Comparison of ENCODE assay signal across 9 mouse cellular contexts in genomic region chr2:103881026-103881763, GRCm38 (mm10).
A peak's percentile ranks its signal among the peaks of the same experiment; 100 is the strongest.
DNase-seq lines count a peak whose midpoint lies in the region; ATAC-seq and TF ChIP-seq lines count a peak whose summit lies in the region.
"Had no signal": no experiment of that assay in that cellular context is flagged by ENCODE, and none has a peak within 500 bp of the region (broad histone marks: within the 10 kb centered on the region; RNA-seq: fewer than 3 reads in every experiment).

No protein-coding gene starts in this region.

- DNase-seq in embryo, embryonic 11 days, result peak; percentile 51
- no peak for DNase-seq in embryo, embryonic 10.5 days (ENCODE audit: low spot score)
- no peak for DNase-seq in forebrain, embryonic 10.5 days (ENCODE audit: extremely low spot score, low spot score)
- peak; percentile 29 to 38 for DNase-seq in layer of hippocampus, adult 8-10 months (ENCODE audit: low spot score in 2 of 2)
- no peak for DNase-seq in kidney, adult 2 months
- no peak for DNase-seq in thymus, postnatal 14 days

- TF ChIP-seq CTCF in kidney, adult 2 months (conservative IDR thresholded peaks at IDR 0.05; ENCODE audit: insufficient read depth, insufficient read length, low read depth, low read length), result no peak

- peak; percentile 73 for ATAC-seq in midbrain, embryonic 12.5 days (ENCODE audit: low FRiP score, low read depth)
- ATAC-seq in intestine, embryonic 16.5 days, result no peak

- 33% methylated on average over 10 of the region's 10 CpGs for WGBS in forebrain, embryonic 10.5 days
- WGBS in midbrain, embryonic 12.5 days, result 31% methylated on average over 10 of the region's 10 CpGs
- WGBS in kidney, adult 2 months, result 43% methylated on average over 10 of the region's 10 CpGs
- 29% methylated on average over 10 of the region's 10 CpGs for WGBS in intestine, embryonic 16.5 days

- H3K27me3 ChIP-seq in forebrain, embryonic 10.5 days (ENCODE audit: poor library complexity, severe bottlenecking), result no peaks in the 10 kb centered on the region
- no peaks in the 10 kb centered on the region for H3K27me3 ChIP-seq in midbrain, embryonic 12.5 days
- H3K27me3 ChIP-seq in kidney, adult 2 months (replicated peaks; ENCODE audit: control insufficient read depth, insufficient read depth, low read length), result no peaks in the 10 kb centered on the region
- H3K27me3 ChIP-seq in intestine, embryonic 16.5 days (replicated peaks; ENCODE audit: control insufficient read depth, insufficient read depth, low read length), result no peaks in the 10 kb centered on the region
- H3K27me3 ChIP-seq: limb, embryonic 15.5 days had no signal

- H3K9ac ChIP-seq in midbrain, embryonic 12.5 days (replicated peaks), result no peak overlapping the region
- H3K9ac ChIP-seq in intestine, embryonic 16.5 days (ENCODE audit: low read depth, low read length), result no peak overlapping the region
- H3K9ac ChIP-seq: limb, embryonic 15.5 days had no signal

- no peaks in the 10 kb centered on the region for H3K9me3 ChIP-seq in forebrain, embryonic 10.5 days
- no peaks in the 10 kb centered on the region for H3K9me3 ChIP-seq in midbrain, embryonic 12.5 days
- H3K9me3 ChIP-seq in intestine, embryonic 16.5 days (ENCODE audit: control insufficient read depth, low read length), result no peaks in the 10 kb centered on the region
- H3K9me3 ChIP-seq: limb, embryonic 15.5 days had no signal

- peak overlapping the region; percentile 66; the same call in 1 of the 2 replicates for H3K27ac ChIP-seq in forebrain, embryonic 10.5 days
- H3K27ac ChIP-seq in midbrain, embryonic 12.5 days (replicated peaks), result no peak overlapping the region
- no peak overlapping the region for H3K27ac ChIP-seq in kidney, adult 2 months (ENCODE audit: insufficient read depth, low read depth, low read length)
- no peak overlapping the region for H3K27ac ChIP-seq in intestine, embryonic 16.5 days (ENCODE audit: low read length)
- H3K27ac ChIP-seq: limb, embryonic 15.5 days had no signal

- H3K36me3 ChIP-seq in forebrain, embryonic 10.5 days (replicated peaks), result no peaks in the 10 kb centered on the region
- no peaks in the 10 kb centered on the region for H3K36me3 ChIP-seq in midbrain, embryonic 12.5 days
- no peaks in the 10 kb centered on the region for H3K36me3 ChIP-seq in kidney, adult 2 months (ENCODE audit: control insufficient read depth, insufficient read depth, low read length)
- no peaks in the 10 kb centered on the region for H3K36me3 ChIP-seq in intestine, embryonic 16.5 days (ENCODE audit: control insufficient read depth, insufficient read depth, low read length)
- H3K36me3 ChIP-seq: limb, embryonic 15.5 days had no signal

- H3K4me3 ChIP-seq in forebrain, embryonic 10.5 days, result no peak overlapping the region
- H3K4me3 ChIP-seq in midbrain, embryonic 12.5 days, result no peak overlapping the region
- H3K4me3 ChIP-seq in kidney, adult 2 months (ENCODE audit: insufficient read depth, low read depth, low read length), result no peak overlapping the region
- H3K4me3 ChIP-seq in intestine, embryonic 16.5 days (ENCODE audit: low read length), result no peak overlapping the region
- H3K4me3 ChIP-seq: limb, embryonic 15.5 days had no signal

- H3K4me2 ChIP-seq in midbrain, embryonic 12.5 days (replicated peaks), result no peak overlapping the region
- no peak overlapping the region for H3K4me2 ChIP-seq in intestine, embryonic 16.5 days (ENCODE audit: low read depth, low read length)
- H3K4me2 ChIP-seq: limb, embryonic 15.5 days had no signal

- peaks cover 24% of the 10 kb centered on the region for H3K4me1 ChIP-seq in forebrain, embryonic 10.5 days
- peaks cover 8% of the 10 kb centered on the region for H3K4me1 ChIP-seq in midbrain, embryonic 12.5 days
- no peaks in the 10 kb centered on the region for H3K4me1 ChIP-seq in kidney, adult 2 months (ENCODE audit: control insufficient read depth, insufficient read depth, low read length)
- H3K4me1 ChIP-seq in intestine, embryonic 16.5 days (ENCODE audit: control insufficient read depth, insufficient read depth, low read length), result no peaks in the 10 kb centered on the region
- H3K4me1 ChIP-seq: limb, embryonic 15.5 days had no signal

- TF ChIP-seq POLR2A in kidney, adult 2 months (IDR thresholded peaks at IDR 0.05; ENCODE audit: low read depth, low read length), result no peak

Comparison
In these comparisons a context has a peak if more than half of its experiments do, and no peak if none do; other contexts are left out.
1. DNase-seq: peak in embryo, embryonic 11 days (single experiment) and layer of hippocampus, adult 8-10 months (2 of 2); none in embryo, embryonic 10.5 days (single experiment), forebrain, embryonic 10.5 days (single experiment), kidney, adult 2 months (single experiment) and thymus, postnatal 14 days (single experiment).